Mouse (Mus musculus) embryonic facial prominence, embryonic 14.5 days (tissue): Measurements from ENCODE around the gene Prr12. TPM values are rescaled to one million over a fixed set of nuclear protein-coding genes. Genes with fewer than 3 reads are reported as not detected.

ENCODE experiments used
- ATAC-seq: fragments of 200-750 bp; cut with Nextera tagmentation; 2 replicates; pipeline ENCODE4 v1.8.0; 2017; ENCODE audit warnings: low read depth, moderate number of reproducible peaks, moderate TSS enrichment
- DNase-seq: peaks from one replicate; pipeline ENCODE4 v3.0.0-alpha.2; 2015; ENCODE audit warnings: low spot score
- H3K27ac ChIP-seq: fragments of 300-500 bp; sonication (generic); replicated peaks from 2 replicates; pipeline ENCODE4 v1.5.1; 2014; ENCODE audit warnings: low read depth, mild to moderate bottlenecking, low read length, moderate library complexity
- H3K27me3 ChIP-seq: fragments of 300-500 bp; sonication (generic); replicated peaks from 2 replicates; pipeline ENCODE4 v1.6.1; 2014; ENCODE audit warnings: low read length; ENCODE audit not compliant: control insufficient read depth, insufficient read depth
- H3K36me3 ChIP-seq: fragments of 300-500 bp; sonication (generic); 2 replicates; pipeline ENCODE4 v1.6.1; 2014; ENCODE audit warnings: low read length, mixed read lengths; ENCODE audit not compliant: control insufficient read depth, insufficient read depth
- H3K4me1 ChIP-seq: fragments of 300-500 bp; sonication (generic); 2 replicates; pipeline ENCODE4 v1.6.1; 2014; ENCODE audit warnings: antibody characterized with exemption, low read length; ENCODE audit not compliant: control insufficient read depth, insufficient read depth
- H3K4me2 ChIP-seq: fragments of 300-500 bp; sonication (generic); 2 replicates; pipeline ENCODE4 v1.6.1; 2014; ENCODE audit warnings: low read depth, mild to moderate bottlenecking, low read length, moderate library complexity, mixed read lengths
- H3K4me3 ChIP-seq: fragments of 300-500 bp; sonication (generic); 2 replicates; pipeline ENCODE4 v1.5.1; 2014; ENCODE audit warnings: low read depth, mild to moderate bottlenecking, low read length
- H3K9ac ChIP-seq: fragments of 300-500 bp; sonication (generic); 2 replicates; pipeline ENCODE4 v1.6.1; 2014; ENCODE audit warnings: low read depth, mild to moderate bottlenecking, low read length, moderate library complexity, mixed read lengths
- H3K9me3 ChIP-seq: fragments of 300-500 bp; sonication (generic); 2 replicates; pipeline ENCODE4 v1.6.1; 2016; ENCODE audit warnings: low read length; ENCODE audit not compliant: control insufficient read depth
- WGBS: fragments of 180-500 bp; shearing (Covaris S2); extraction: QIAGEN DNeasy Blood & Tissue Kit; methylation state at CpG from one replicate; pipeline ENCODE4 v1.1.7; 2014; 5-methylcytosine and 5-hydroxymethylcytosine counted together
- polyA plus RNA-seq: library from polyadenylated mRNA; unstranded; fragments of >200 nt; fragmentation: Nextera tagmentation; extraction: Ambion mirVana; gene quantifications from 2 replicates; pipeline ENCODE4 v1.2.1, GENCODE M21; 2014

Gene Prr12
- polyA plus RNA-seq, 1 experiment from 2014 or later = 12.8 TPM

DNA sequence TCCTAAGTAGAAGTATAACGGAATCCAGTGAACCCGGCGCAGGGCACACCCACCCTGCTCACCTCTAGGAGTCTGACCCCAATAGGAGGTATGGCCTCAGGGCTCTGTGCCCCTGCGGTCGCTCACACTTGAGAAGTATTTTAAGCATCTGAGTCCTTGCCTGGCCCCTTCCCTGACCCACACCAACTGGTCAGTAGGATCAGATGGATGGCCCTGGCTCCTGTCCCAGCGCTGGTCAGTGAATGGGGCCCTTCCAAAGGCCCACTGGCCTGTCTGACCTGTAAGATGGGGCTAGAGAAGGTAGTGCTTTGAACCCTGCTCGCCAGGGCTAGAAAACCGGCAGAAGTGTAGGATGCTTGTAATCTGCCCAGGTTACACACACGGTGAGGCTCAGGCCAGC is 11.8 kb downstream of the Prr12 start:
- WGBS = 93% methylated on average over 9 of the region's 9 CpGs
- H3K4me1 ChIP-seq = no peaks in the 10 kb centered on the region
- H3K4me3 ChIP-seq = no peak overlapping the region
- ATAC-seq = no peak
- H3K4me2 ChIP-seq = no peak overlapping the region
- H3K36me3 ChIP-seq = peaks cover 100% of the 10 kb centered on the region
- H3K9me3 ChIP-seq = no peaks in the 10 kb centered on the region
- H3K9ac ChIP-seq = no peak overlapping the region
- no peak for DNase-seq
- H3K27me3 ChIP-seq = no peaks in the 10 kb centered on the region
- no peak overlapping the region for H3K27ac ChIP-seq

DNA sequence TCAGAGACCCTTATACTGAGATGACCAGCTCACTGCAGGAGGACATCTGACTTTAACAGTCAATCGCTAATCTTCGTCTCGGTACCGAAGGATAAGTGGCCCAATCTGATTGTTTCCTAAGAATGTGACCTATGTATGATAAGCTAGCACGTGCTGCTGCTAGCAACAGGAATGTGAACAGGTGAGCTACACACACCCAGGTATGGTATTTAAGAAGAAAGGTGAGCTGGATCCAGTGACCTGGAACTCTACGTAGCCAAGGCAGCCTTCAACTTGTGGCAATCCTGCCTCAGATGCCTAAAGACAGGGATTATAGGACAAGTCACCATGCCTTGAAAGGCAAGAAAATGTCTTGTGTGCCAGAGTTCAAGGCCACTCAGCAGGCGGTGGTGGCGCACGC is 14.3 kb downstream of the Prr12 start:
- DNase-seq (no peak), ATAC-seq (no peak)
- WGBS = 94% methylated on average over 9 of the region's 9 CpGs
- Histone ChIP-seq H3K9me3 (no peaks in the 10 kb centered on the region), H3K4me3 (no peak overlapping the region), H3K4me2 (no peak overlapping the region), H3K4me1 (no peaks in the 10 kb centered on the region), H3K9ac (no peak overlapping the region), H3K27me3 (no peaks in the 10 kb centered on the region), H3K36me3 (peaks cover 100% of the 10 kb centered on the region), H3K27ac (no peak overlapping the region)

DNA sequence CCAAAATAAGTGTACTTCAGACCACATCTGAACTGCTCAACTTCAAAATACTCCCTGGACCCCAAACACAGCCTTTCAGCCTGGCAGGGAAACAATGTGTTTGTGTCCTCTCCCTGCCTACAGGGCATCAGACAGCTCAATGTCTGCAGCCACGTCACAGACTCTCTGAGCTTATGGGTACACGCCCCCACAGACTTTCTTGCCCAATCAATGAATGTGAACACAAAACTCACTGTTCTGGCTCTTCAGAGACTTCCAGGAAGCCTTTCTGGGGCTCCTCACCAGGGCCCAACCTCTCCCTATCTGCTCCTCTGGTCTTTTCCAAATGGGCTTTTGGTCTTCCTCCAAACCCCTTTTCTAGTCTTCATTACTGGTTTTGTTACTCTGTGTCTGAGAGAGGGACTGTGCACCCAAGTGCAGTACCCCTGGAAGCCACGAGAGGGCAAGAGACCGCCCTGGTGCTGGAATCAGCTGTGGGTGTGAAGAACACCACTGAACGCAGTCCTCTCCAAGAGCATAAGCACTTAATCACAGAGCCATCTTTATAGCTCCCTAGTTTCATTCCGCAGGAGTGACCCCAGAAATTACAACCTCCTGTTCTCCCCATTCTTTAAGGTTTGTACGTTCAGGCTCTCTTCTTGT is 14.8 kb downstream of the Prr12 start:
- no peak overlapping the region for H3K4me2 ChIP-seq
- 75% methylated on average over 7 of the region's 7 CpGs for WGBS
- H3K27ac ChIP-seq = no peak overlapping the region
- H3K4me3 ChIP-seq = no peak overlapping the region
- no peaks in the 10 kb centered on the region for H3K4me1 ChIP-seq
- ATAC-seq (no peak), DNase-seq (no peak)
- H3K9me3 ChIP-seq = no peaks in the 10 kb centered on the region
- no peak overlapping the region for H3K9ac ChIP-seq
- no peaks in the 10 kb centered on the region for H3K27me3 ChIP-seq
- H3K36me3 ChIP-seq = peaks cover 100% of the 10 kb centered on the region

DNA sequence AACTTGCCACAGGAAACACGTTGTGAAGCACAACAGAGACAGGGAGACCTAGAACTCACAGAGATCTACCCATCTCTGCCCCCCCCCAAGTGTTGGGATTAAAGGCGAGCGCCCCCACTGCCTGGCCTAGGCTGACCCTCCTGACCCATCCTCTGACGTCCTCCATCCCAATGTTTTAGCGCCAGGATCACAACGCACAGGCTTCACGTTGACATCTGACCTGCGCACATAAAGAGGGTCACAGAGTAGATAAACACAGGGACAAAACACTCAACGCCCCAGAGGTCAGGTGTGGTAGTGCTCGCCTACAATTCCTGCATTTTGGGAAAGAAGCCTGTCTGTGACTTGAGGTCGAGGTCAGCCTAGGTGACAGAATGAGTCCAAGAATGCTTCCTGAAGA is 16.0 kb downstream of the Prr12 start:
- Histone ChIP-seq H3K9ac (no peak overlapping the region), H3K4me2 (no peak overlapping the region), H3K9me3 (no peaks in the 10 kb centered on the region), H3K4me1 (no peaks in the 10 kb centered on the region), H3K27ac (no peak overlapping the region), H3K36me3 (peaks cover 100% of the 10 kb centered on the region), H3K27me3 (no peaks in the 10 kb centered on the region), H3K4me3 (no peak overlapping the region)
- WGBS = 90% methylated on average over 11 of the region's 11 CpGs
- DNase-seq (no peak), ATAC-seq (no peak)

DNA sequence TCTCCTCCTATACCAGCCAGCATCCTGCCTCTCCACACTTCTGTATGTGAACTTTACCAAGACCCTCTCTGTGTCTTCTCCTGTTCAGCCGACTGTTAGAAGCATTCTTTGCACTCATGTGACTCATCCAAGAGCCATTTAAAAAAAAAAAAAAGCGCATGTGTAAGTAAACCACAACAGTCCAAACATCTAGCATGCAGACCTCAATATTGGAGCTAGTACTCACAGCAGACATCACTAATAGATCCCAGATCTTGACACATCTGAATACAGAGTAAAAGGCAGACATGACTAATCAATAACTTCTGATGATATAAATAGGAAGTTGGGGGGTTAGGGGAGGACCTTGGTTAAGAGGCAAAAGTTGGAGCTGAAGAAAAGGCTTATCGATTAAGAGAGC is 17.1 kb downstream of the Prr12 start:
- no peak overlapping the region for H3K9ac ChIP-seq
- 83% methylated on average over 3 of the region's 3 CpGs for WGBS
- no peak for ATAC-seq
- peaks cover 100% of the 10 kb centered on the region for H3K36me3 ChIP-seq
- no peaks in the 10 kb centered on the region for H3K9me3 ChIP-seq
- no peak for DNase-seq
- H3K4me2 ChIP-seq = no peak overlapping the region
- H3K4me1 ChIP-seq = no peaks in the 10 kb centered on the region
- no peaks in the 10 kb centered on the region for H3K27me3 ChIP-seq
- no peak overlapping the region for H3K4me3 ChIP-seq
- no peak overlapping the region for H3K27ac ChIP-seq

DNA sequence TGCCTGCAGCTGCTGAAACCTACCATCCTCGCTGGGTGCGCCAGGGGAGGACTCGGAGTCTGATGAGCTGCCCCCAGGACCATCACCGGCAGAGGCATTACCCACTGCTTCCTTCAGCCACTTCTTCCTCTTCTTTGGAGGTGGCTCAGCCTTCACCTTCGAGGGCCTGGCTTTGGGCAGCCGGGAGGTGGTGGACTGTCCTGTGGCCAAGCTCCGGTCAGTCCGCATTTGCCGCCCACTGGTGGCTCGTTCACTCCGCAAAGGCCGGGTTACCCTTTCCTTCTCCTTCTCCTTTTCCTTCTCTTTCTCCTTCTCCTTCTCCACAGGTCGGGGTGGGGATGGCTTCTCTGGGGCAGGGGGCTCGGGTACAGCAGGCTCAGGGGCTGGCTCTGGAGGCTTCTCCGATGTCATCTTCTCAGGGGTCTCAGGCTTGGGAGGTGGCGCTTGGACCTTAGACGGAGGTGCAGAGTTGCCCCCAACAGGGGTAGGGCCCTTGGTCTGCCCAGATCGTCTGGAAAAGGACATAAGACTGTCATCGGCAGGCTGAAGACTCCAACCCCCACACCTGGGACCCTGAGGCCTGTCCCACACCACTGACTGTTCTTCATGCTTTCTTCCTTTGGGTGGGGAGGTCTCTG is 18.8 kb downstream of the Prr12 start:
- no peak overlapping the region for H3K27ac ChIP-seq
- no peak overlapping the region for H3K4me3 ChIP-seq
- H3K9me3 ChIP-seq = no peaks in the 10 kb centered on the region
- H3K9ac ChIP-seq = no peak overlapping the region
- DNase-seq = no peak
- ATAC-seq = no peak
- WGBS = 95% methylated on average over 19 of the region's 19 CpGs
- peaks cover 99% of the 10 kb centered on the region for H3K36me3 ChIP-seq
- no peaks in the 10 kb centered on the region for H3K27me3 ChIP-seq
- H3K4me2 ChIP-seq = no peak overlapping the region
- no peaks in the 10 kb centered on the region for H3K4me1 ChIP-seq

DNA sequence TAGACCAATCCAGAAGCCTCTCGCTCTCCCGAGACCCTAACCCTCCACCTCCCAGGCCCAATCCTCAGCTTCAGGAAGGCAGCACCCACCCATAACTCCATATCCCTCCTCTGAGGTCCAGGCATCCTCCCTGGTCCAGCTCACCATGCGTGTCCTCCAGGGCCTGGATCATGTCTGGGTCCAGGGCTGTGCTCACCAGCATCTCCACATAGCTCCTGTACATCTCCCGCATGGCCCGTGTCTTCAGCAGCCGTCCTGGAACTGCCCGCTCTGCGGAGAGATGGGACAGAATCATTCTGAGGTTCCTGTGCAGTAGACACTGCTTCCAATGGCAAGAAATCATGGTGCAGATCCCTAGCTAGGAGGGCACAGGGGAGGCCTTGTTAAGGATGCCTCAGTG is 21.8 kb downstream of the Prr12 start:
- Histone ChIP-seq H3K36me3 (peaks cover 91% of the 10 kb centered on the region), H3K4me2 (no peak overlapping the region), H3K9me3 (no peaks in the 10 kb centered on the region), H3K4me3 (no peak overlapping the region), H3K9ac (no peak overlapping the region), H3K27me3 (no peaks in the 10 kb centered on the region), H3K27ac (no peak overlapping the region), H3K4me1 (no peaks in the 10 kb centered on the region)
- ATAC-seq (no peak), DNase-seq (no peak)
- WGBS = 94% methylated on average over 8 of the region's 8 CpGs

DNA sequence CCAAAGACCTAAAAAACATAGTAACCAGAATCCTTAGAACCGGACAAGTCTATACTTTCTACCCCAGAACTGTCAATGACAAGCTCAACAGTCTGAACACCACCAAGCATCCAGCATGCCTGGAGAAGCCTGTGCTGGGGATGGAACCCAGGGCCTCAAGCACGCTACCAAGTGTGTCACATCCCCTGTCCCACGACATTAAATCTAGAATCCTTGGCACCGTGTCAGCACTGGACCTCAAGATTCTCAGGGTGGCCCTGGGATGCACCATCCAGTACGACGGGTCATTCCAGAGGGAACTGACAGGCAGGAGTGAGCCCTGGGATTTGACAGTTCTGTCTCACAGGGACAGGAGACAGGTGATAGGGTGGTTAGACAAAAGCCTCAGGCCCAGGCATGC is 22.7 kb downstream of the Prr12 start:
- WGBS = 92% methylated on average over 6 of the region's 6 CpGs
- no peak for ATAC-seq
- H3K36me3 ChIP-seq = peaks cover 82% of the 10 kb centered on the region
- no peak overlapping the region for H3K9ac ChIP-seq
- H3K9me3 ChIP-seq = no peaks in the 10 kb centered on the region
- H3K4me1 ChIP-seq = no peaks in the 10 kb centered on the region
- no peak overlapping the region for H3K4me3 ChIP-seq
- DNase-seq = no peak
- H3K27ac ChIP-seq = no peak overlapping the region
- no peaks in the 10 kb centered on the region for H3K27me3 ChIP-seq
- no peak overlapping the region for H3K4me2 ChIP-seq

DNA sequence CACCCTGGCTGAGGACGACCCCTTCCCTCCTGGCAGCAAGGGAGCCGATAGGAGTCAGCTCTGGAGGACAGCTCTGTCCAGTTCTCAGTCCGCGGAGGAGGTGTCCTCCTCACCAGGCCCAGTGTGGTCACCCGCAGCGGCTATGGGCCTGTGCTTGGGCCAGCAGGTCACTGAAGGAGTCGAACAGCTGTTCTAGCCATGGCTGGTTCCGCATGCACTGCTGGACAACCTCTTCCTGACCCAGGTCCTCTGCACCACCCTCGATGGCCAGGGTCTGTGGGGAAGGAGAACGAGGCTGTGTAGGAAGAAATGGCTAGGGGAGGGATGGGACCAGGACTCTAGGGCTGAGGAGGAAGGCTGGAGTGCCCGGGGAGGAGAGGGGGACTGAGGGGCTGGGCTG is 24.3 kb downstream of the Prr12 start:
- no peak overlapping the region for H3K4me2 ChIP-seq
- ATAC-seq (no peak), DNase-seq (no peak)
- 83% methylated on average over 9 of the region's 11 CpGs for WGBS
- H3K36me3 ChIP-seq = peaks cover 66% of the 10 kb centered on the region
- no peaks in the 10 kb centered on the region for H3K9me3 ChIP-seq
- no peaks in the 10 kb centered on the region for H3K4me1 ChIP-seq
- H3K27me3 ChIP-seq = no peaks in the 10 kb centered on the region
- H3K9ac ChIP-seq = no peak overlapping the region
- H3K4me3 ChIP-seq = no peak overlapping the region
- H3K27ac ChIP-seq = no peak overlapping the region
